Mouse (Mus musculus): ENCODE results near the gene Ttll12. TPM values are rescaled to one million over a fixed set of nuclear protein-coding genes. Genes with fewer than 3 reads are reported as not detected.

Ttll12 gene
- polyA plus RNA-seq, 1 experiment from 2014 or later = 49.6 TPM

- Histone ChIP-seq H3K9ac (replicated peaks; ENCODE audit: low read depth, low read length) (no peak overlapping the region), H3K9me3 (ENCODE audit: control insufficient read depth, low read length) (no peaks in the 10 kb centered on the region), H3K4me2 (ENCODE audit: low read length) (no peak overlapping the region), H3K4me1 (replicated peaks; ENCODE audit: control insufficient read depth, insufficient read depth, low read length) (no peaks in the 10 kb centered on the region), H3K27ac (ENCODE audit: low read length) (no peak overlapping the region), H3K27me3 (replicated peaks; ENCODE audit: control insufficient read depth, insufficient read depth, low read length) (peaks cover 2% of the 10 kb centered on the region; the same call in 1 of the 2 replicates), H3K4me3 (replicated peaks; ENCODE audit: low read length) (no peak overlapping the region), H3K36me3 (ENCODE audit: control insufficient read depth, insufficient read depth) (no peaks in the 10 kb centered on the region)
- 69% methylated on average over 11 of the region's 11 CpGs for WGBS
- ATAC-seq = no peak
Observed at GRCm38 (mm10) chr15:83569682-83570081, 25.3 kb downstream of the Ttll12 start.

GRCm38 (mm10) chr15:83568544-83568943 lies 26.4 kb downstream of the Ttll12 start:
- peaks cover 2% of the 10 kb centered on the region; the same call in 1 of the 2 replicates for H3K27me3 ChIP-seq (replicated peaks; ENCODE audit: control insufficient read depth, insufficient read depth, low read length)
- H3K4me1 ChIP-seq (replicated peaks; ENCODE audit: control insufficient read depth, insufficient read depth, low read length) = peaks cover 10% of the 10 kb centered on the region
- H3K4me2 ChIP-seq (ENCODE audit: low read length) = no peak overlapping the region
- no peak overlapping the region for H3K9ac ChIP-seq (replicated peaks; ENCODE audit: low read depth, low read length)
- no peak for ATAC-seq
- 91% methylated on average over 5 of the region's 5 CpGs for WGBS
- H3K4me3 ChIP-seq (replicated peaks; ENCODE audit: low read length) = no peak overlapping the region
- H3K9me3 ChIP-seq (ENCODE audit: control insufficient read depth, low read length) = no peaks in the 10 kb centered on the region
- H3K27ac ChIP-seq (ENCODE audit: low read length) = no peak overlapping the region
- H3K36me3 ChIP-seq (ENCODE audit: control insufficient read depth, insufficient read depth) = no peaks in the 10 kb centered on the region

GRCm38 (mm10) chr15:83567728-83568127 lies 27.2 kb downstream of the Ttll12 start:
- H3K4me2 ChIP-seq (ENCODE audit: low read length) = no peak overlapping the region
- no peak overlapping the region for H3K4me3 ChIP-seq (replicated peaks; ENCODE audit: low read length)
- peaks cover 18% of the 10 kb centered on the region for H3K4me1 ChIP-seq (replicated peaks; ENCODE audit: control insufficient read depth, insufficient read depth, low read length)
- H3K27me3 ChIP-seq (replicated peaks; ENCODE audit: control insufficient read depth, insufficient read depth, low read length) = peaks cover 2% of the 10 kb centered on the region; the same call in 1 of the 2 replicates
- 84% methylated on average over 3 of the region's 3 CpGs for WGBS
- H3K9me3 ChIP-seq (ENCODE audit: control insufficient read depth, low read length) = no peaks in the 10 kb centered on the region
- H3K9ac ChIP-seq (replicated peaks; ENCODE audit: low read depth, low read length) = no peak overlapping the region
- ATAC-seq = no peak
- H3K36me3 ChIP-seq (ENCODE audit: control insufficient read depth, insufficient read depth) = no peaks in the 10 kb centered on the region
- no peak overlapping the region for H3K27ac ChIP-seq (ENCODE audit: low read length)

- no peak overlapping the region for H3K4me3 ChIP-seq (replicated peaks; ENCODE audit: low read length)
- H3K27me3 ChIP-seq (replicated peaks; ENCODE audit: control insufficient read depth, insufficient read depth, low read length) = peaks cover 2% of the 10 kb centered on the region; the same call in 1 of the 2 replicates
- peaks cover 20% of the 10 kb centered on the region for H3K4me1 ChIP-seq (replicated peaks; ENCODE audit: control insufficient read depth, insufficient read depth, low read length)
- no peaks in the 10 kb centered on the region for H3K36me3 ChIP-seq (ENCODE audit: control insufficient read depth, insufficient read depth)
- H3K9ac ChIP-seq (replicated peaks; ENCODE audit: low read depth, low read length) = no peak overlapping the region
- no peak overlapping the region for H3K4me2 ChIP-seq (ENCODE audit: low read length)
- no peak for ATAC-seq
- WGBS = 73% methylated on average over 5 of the region's 5 CpGs
- H3K9me3 ChIP-seq (ENCODE audit: control insufficient read depth, low read length) = no peaks in the 10 kb centered on the region
- H3K27ac ChIP-seq (ENCODE audit: low read length) = no peak overlapping the region
Observed at GRCm38 (mm10) chr15:83566006-83566405, 29.0 kb downstream of the Ttll12 start.

GRCm38 (mm10) chr15:83565434-83565833 lies 29.5 kb downstream of the Ttll12 start:
- Histone ChIP-seq H3K4me1 (replicated peaks; ENCODE audit: control insufficient read depth, insufficient read depth, low read length) (peaks cover 20% of the 10 kb centered on the region), H3K4me2 (ENCODE audit: low read length) (no peak overlapping the region), H3K27ac (ENCODE audit: low read length) (no peak overlapping the region), H3K36me3 (ENCODE audit: control insufficient read depth, insufficient read depth) (no peaks in the 10 kb centered on the region), H3K9ac (replicated peaks; ENCODE audit: low read depth, low read length) (no peak overlapping the region), H3K27me3 (replicated peaks; ENCODE audit: control insufficient read depth, insufficient read depth, low read length) (peaks cover 2% of the 10 kb centered on the region; the same call in 1 of the 2 replicates), H3K4me3 (replicated peaks; ENCODE audit: low read length) (no peak overlapping the region), H3K9me3 (ENCODE audit: control insufficient read depth, low read length) (no peaks in the 10 kb centered on the region)
- WGBS = 86% methylated on average over 3 of the region's 3 CpGs
- no peak for ATAC-seq

GRCm38 (mm10) chr15:83563857-83564651 lies 30.9 kb downstream of the Ttll12 start:
- H3K4me1 ChIP-seq (replicated peaks; ENCODE audit: control insufficient read depth, insufficient read depth, low read length) = peaks cover 20% of the 10 kb centered on the region
- H3K27me3 ChIP-seq (replicated peaks; ENCODE audit: control insufficient read depth, insufficient read depth, low read length) = peaks cover 2% of the 10 kb centered on the region; the same call in 1 of the 2 replicates
- 2% methylated on average over 27 of the region's 27 CpGs for WGBS
- ATAC-seq = no peak
- H3K36me3 ChIP-seq (ENCODE audit: control insufficient read depth, insufficient read depth) = no peaks in the 10 kb centered on the region
- H3K9me3 ChIP-seq (ENCODE audit: control insufficient read depth, low read length) = no peaks in the 10 kb centered on the region
- H3K4me3 ChIP-seq (replicated peaks; ENCODE audit: low read length) = peak overlapping the region; percentile 26
- peak overlapping the region; percentile 67 for H3K4me2 ChIP-seq (ENCODE audit: low read length)
- no peak overlapping the region for H3K27ac ChIP-seq (ENCODE audit: low read length)
- peak overlapping the region; percentile 28 for H3K9ac ChIP-seq (replicated peaks; ENCODE audit: low read depth, low read length)

- Histone ChIP-seq H3K27me3 (replicated peaks; ENCODE audit: control insufficient read depth, insufficient read depth, low read length) (peaks cover 2% of the 10 kb centered on the region; the same call in 1 of the 2 replicates), H3K9me3 (ENCODE audit: control insufficient read depth, low read length) (no peaks in the 10 kb centered on the region), H3K4me2 (ENCODE audit: low read length) (peak within 1 kb of the TSS; percentile 67), H3K4me1 (replicated peaks; ENCODE audit: control insufficient read depth, insufficient read depth, low read length) (peaks cover 20% of the 10 kb centered on the region), H3K4me3 (replicated peaks; ENCODE audit: low read length) (peak within 1 kb of the TSS; percentile 26), H3K9ac (replicated peaks; ENCODE audit: low read depth, low read length) (peak within 1 kb of the TSS; percentile 36), H3K27ac (ENCODE audit: low read length) (no peak within 1 kb of the TSS), H3K36me3 (ENCODE audit: control insufficient read depth, insufficient read depth) (no peaks in the 10 kb centered on the region)
- under 1% methylated on average over 27 of the region's 28 CpGs for WGBS
- ATAC-seq = peak; percentile 36; the same call in 1 of the 2 replicates
Observed at GRCm38 (mm10) chr15:83563327-83563856, 31.6 kb downstream of the Ttll12 start, which contains the start of the genes Tspo and Mcat. TSS of gene Tspo (plus strand) at chr15:83563592. TSS of gene Mcat (minus strand) at chr15:83563787.

- no peak overlapping the region for H3K27ac ChIP-seq (ENCODE audit: low read length)
- ATAC-seq = peak; percentile 87
- H3K4me1 ChIP-seq (replicated peaks; ENCODE audit: control insufficient read depth, insufficient read depth, low read length) = peaks cover 20% of the 10 kb centered on the region
- peaks cover 2% of the 10 kb centered on the region; the same call in 1 of the 2 replicates for H3K27me3 ChIP-seq (replicated peaks; ENCODE audit: control insufficient read depth, insufficient read depth, low read length)
- peak overlapping the region; percentile 67 for H3K4me2 ChIP-seq (ENCODE audit: low read length)
- H3K36me3 ChIP-seq (ENCODE audit: control insufficient read depth, insufficient read depth) = no peaks in the 10 kb centered on the region
- H3K9me3 ChIP-seq (ENCODE audit: control insufficient read depth, low read length) = no peaks in the 10 kb centered on the region
- no peak overlapping the region for H3K4me3 ChIP-seq (replicated peaks; ENCODE audit: low read length)
- WGBS = 23% methylated on average over 15 of the region's 15 CpGs
- H3K9ac ChIP-seq (replicated peaks; ENCODE audit: low read depth, low read length) = 0 out of 2 replicates have a peak overlapping the region, but pooled peaks have one; percentile 36
Observed at GRCm38 (mm10) chr15:83562626-83563270, 32.2 kb downstream of the Ttll12 start.

- ATAC-seq = no peak
- WGBS = 40% methylated on average over 5 of the region's 5 CpGs
Observed at GRCm38 (mm10) chr15:83560941-83561477, 33.9 kb downstream of the Ttll12 start.

More at GRCm38 (mm10) chr15:83560941-83561477, 33.9 kb downstream of the Ttll12 start:
- Histone ChIP-seq H3K27ac (ENCODE audit: low read length) (no peak overlapping the region), H3K36me3 (ENCODE audit: control insufficient read depth, insufficient read depth) (no peaks in the 10 kb centered on the region), H3K9me3 (ENCODE audit: control insufficient read depth, low read length) (no peaks in the 10 kb centered on the region), H3K27me3 (replicated peaks; ENCODE audit: control insufficient read depth, insufficient read depth, low read length) (peaks cover 2% of the 10 kb centered on the region; the same call in 1 of the 2 replicates), H3K4me2 (ENCODE audit: low read length) (no peak overlapping the region), H3K4me1 (replicated peaks; ENCODE audit: control insufficient read depth, insufficient read depth, low read length) (peaks cover 22% of the 10 kb centered on the region), H3K4me3 (replicated peaks; ENCODE audit: low read length) (no peak overlapping the region), H3K9ac (replicated peaks; ENCODE audit: low read depth, low read length) (no peak overlapping the region)
